Mouse (Mus musculus) thymus, adult 2 months (tissue): ENCODE data around the gene Kat2b. TPM values are rescaled to one million over a fixed set of nuclear protein-coding genes. Genes with fewer than 3 reads are reported as not detected.

Source experiments
- DNase-seq: peaks from one replicate; pipeline ENCODE4 v3.0.0; 2021
- H3K27ac ChIP-seq: fragments of 200-500 bp; 2 replicates; pipeline ENCODE4 v1.5.1; 2012; ENCODE audit warnings: low read length, control low read depth; ENCODE audit not compliant: control insufficient read depth, insufficient read depth
- H3K27me3 ChIP-seq: fragments of 200-500 bp; 2 replicates; pipeline ENCODE4 v1.6.1; 2012; ENCODE audit warnings: mild to moderate bottlenecking, low read length, moderate library complexity, mixed read lengths; ENCODE audit not compliant: control insufficient read depth, insufficient read depth
- H3K36me3 ChIP-seq: fragments of 200-500 bp; 2 replicates; pipeline ENCODE4 v1.6.1; 2012; ENCODE audit warnings: mild to moderate bottlenecking, low read length, moderate library complexity; ENCODE audit not compliant: control insufficient read depth, insufficient read depth
- H3K4me1 ChIP-seq: fragments of 200-500 bp; replicated peaks from 2 replicates; pipeline ENCODE4 v1.6.1; 2012; ENCODE audit warnings: low read length; ENCODE audit not compliant: control insufficient read depth, insufficient read depth
- H3K4me3 ChIP-seq: fragments of 200-500 bp; 2 replicates; pipeline ENCODE4 v1.5.1; 2012; ENCODE audit warnings: mild to moderate bottlenecking, low read length, control low read depth, moderate library complexity; ENCODE audit not compliant: control insufficient read depth, insufficient read depth
- CTCF ChIP-seq: fragments of 200-500 bp; IDR thresholded peaks from 2 replicates; pipeline ENCODE4 v1.5.1; 2012; ENCODE audit warnings: mild to moderate bottlenecking, control low read depth, low read length, moderate library complexity, borderline replicate concordance; ENCODE audit not compliant: control insufficient read depth, poor library complexity, insufficient read depth; ENCODE audit errors: extremely low read depth
- POLR2A ChIP-seq: fragments of 200-500 bp; IDR thresholded peaks from 2 replicates; pipeline ENCODE4 v1.6.1; 2012; ENCODE audit warnings: mild to moderate bottlenecking, low read length, control low read depth, moderate library complexity; ENCODE audit not compliant: control insufficient read depth, poor library complexity, insufficient read depth; ENCODE audit errors: extremely low read depth
- WGBS: fragments of 180-500 bp; shearing (Covaris S2); methylation state at CpG from one replicate; pipeline ENCODE4 v1.1.7; 2018; 5-methylcytosine and 5-hydroxymethylcytosine counted together
- polyA plus RNA-seq: library from polyadenylated mRNA; depleted of rRNA; stranded (reverse); fragments of >200 nt; gene quantifications from 2 replicates; pipeline ENCODE4 v1.2.3, GENCODE M21; 2012

Kat2b gene
- polyA plus RNA-seq, 1 experiment = 13.1 TPM

GRCm38 (mm10) chr17:53559646-53560045 lies 7.0 kb upstream of the Kat2b start:
- Histone ChIP-seq H3K27me3 (no peaks in the 10 kb centered on the region), H3K4me3 (no peak overlapping the region), H3K27ac (no peak overlapping the region), H3K4me1 (peaks cover 3% of the 10 kb centered on the region), H3K36me3 (no peaks in the 10 kb centered on the region)
- no peak for TF ChIP-seq POLR2A
- TF ChIP-seq CTCF = no peak
- no peak for DNase-seq
- 94% methylated on average over 5 of the region's 5 CpGs for WGBS

- Histone ChIP-seq H3K27ac (no peak overlapping the region), H3K4me3 (no peak overlapping the region), H3K36me3 (no peaks in the 10 kb centered on the region), H3K4me1 (peaks cover 6% of the 10 kb centered on the region), H3K27me3 (no peaks in the 10 kb centered on the region)
- no peak for DNase-seq
- 86% methylated on average over 4 of the region's 4 CpGs for WGBS
- TF ChIP-seq CTCF = no peak
- TF ChIP-seq POLR2A = no peak
Measured at GRCm38 (mm10) chr17:53561458-53562029, 5.1 kb upstream of the Kat2b start.

GRCm38 (mm10) chr17:53564837-53565236 lies 1.8 kb upstream of the Kat2b start:
- Histone ChIP-seq H3K27ac (no peak overlapping the region), H3K4me3 (no peak overlapping the region), H3K27me3 (no peaks in the 10 kb centered on the region), H3K36me3 (no peaks in the 10 kb centered on the region), H3K4me1 (peaks cover 6% of the 10 kb centered on the region)
- no peak for DNase-seq
- no peak for TF ChIP-seq CTCF
- TF ChIP-seq POLR2A = no peak
- WGBS = 93% methylated on average over 4 of the region's 4 CpGs

GRCm38 (mm10) chr17:53566919-53567345 lies 271 bp downstream of the Kat2b start:
- Histone ChIP-seq H3K27ac (peak overlapping the region; percentile 91), H3K27me3 (no peaks in the 10 kb centered on the region), H3K36me3 (no peaks in the 10 kb centered on the region), H3K4me3 (peak overlapping the region; percentile 98), H3K4me1 (peaks cover 12% of the 10 kb centered on the region)
- no peak for TF ChIP-seq CTCF
- TF ChIP-seq POLR2A = peak; percentile 67; the same call in 1 of the 2 replicates
- DNase-seq = peak; percentile 73
- WGBS = 1% methylated on average over 48 of the region's 51 CpGs

- H3K27me3 ChIP-seq = no peaks in the 10 kb centered on the region
- no peaks in the 10 kb centered on the region for H3K36me3 ChIP-seq
- H3K4me1 ChIP-seq = peaks cover 12% of the 10 kb centered on the region
- WGBS = under 1% methylated on average over 66 of the region's 67 CpGs
- peak overlapping the region; percentile 98 for H3K4me3 ChIP-seq
- peak overlapping the region; percentile 91 for H3K27ac ChIP-seq
- peak; percentile 66 for DNase-seq
- no peak for TF ChIP-seq CTCF
- TF ChIP-seq POLR2A = no peak
Measured at GRCm38 (mm10) chr17:53567346-53568101, 863 bp downstream of the Kat2b start.

GRCm38 (mm10) chr17:53568118-53568517 lies 1.5 kb downstream of the Kat2b start:
- Histone ChIP-seq H3K36me3 (no peaks in the 10 kb centered on the region), H3K4me1 (peaks cover 12% of the 10 kb centered on the region), H3K27me3 (no peaks in the 10 kb centered on the region), H3K27ac (peak overlapping the region; percentile 91), H3K4me3 (peak overlapping the region; percentile 98)
- WGBS = under 1% methylated on average over 15 of the region's 15 CpGs
- TF ChIP-seq CTCF (no peak), POLR2A (peak; percentile 86)
- DNase-seq = peak; percentile 90
